Mouse (Mus musculus) G1E (cell line): ENCODE data around the gene Ccl2. TPM values are rescaled to one million over a fixed set of nuclear protein-coding genes. Genes with fewer than 3 reads are reported as not detected.

Experiments
- ATAC-seq: 2 replicates; pipeline ENCODE4 v1.8.0; 2016; ENCODE audit warnings: mild to moderate bottlenecking; ENCODE audit not compliant: insufficient number of reproducible peaks, poor library complexity, low FRiP score, severe bottlenecking; ENCODE audit errors: extremely low read depth
- DNase-seq: peaks from one replicate; pipeline ENCODE4 v3.0.0; 2012; ENCODE audit warnings: low spot score
- H3K27me3 ChIP-seq: 2 replicates; pipeline ENCODE4 v1.6.1; 2012; ENCODE audit warnings: mild to moderate bottlenecking, low read length, inconsistent platforms; ENCODE audit not compliant: insufficient read depth
- H3K36me3 ChIP-seq: replicated peaks from 2 replicates; pipeline ENCODE3; 2012; ENCODE audit warnings: mild to moderate bottlenecking, inconsistent platforms
- H3K4me1 ChIP-seq: 2 replicates; pipeline ENCODE4 v1.6.1; 2012; ENCODE audit warnings: low read depth, low read length, inconsistent platforms, mixed read lengths; ENCODE audit not compliant: insufficient read depth
- H3K4me3 ChIP-seq: 2 replicates; pipeline ENCODE4 v1.5.1; 2012; ENCODE audit warnings: low read depth, mild to moderate bottlenecking, inconsistent platforms, low read length, moderate library complexity, mixed read lengths
- H3K9me3 ChIP-seq: replicated peaks from 2 replicates; pipeline ENCODE4 v1.6.1; 2012; ENCODE audit warnings: inconsistent platforms
- CTCF ChIP-seq: IDR thresholded peaks from 2 replicates; pipeline ENCODE4 v1.5.1; 2012; ENCODE audit warnings: low read depth, low read length, inconsistent platforms, mixed read lengths
- GATA1 ChIP-seq: IDR thresholded peaks from 2 replicates; pipeline ENCODE4 v1.6.1; 2012; ENCODE audit warnings: borderline replicate concordance, low read length, inconsistent platforms, mixed read lengths
- GATA2 ChIP-seq: IDR thresholded peaks from 2 replicates; pipeline ENCODE4 v1.6.1; 2012; ENCODE audit warnings: low read depth, low read length, inconsistent platforms, borderline replicate concordance
- POLR2AphosphoS5 ChIP-seq: IDR thresholded peaks from 2 replicates; pipeline ENCODE4 v1.6.1; 2012; ENCODE audit warnings: low read depth, low read length, inconsistent platforms; ENCODE audit not compliant: insufficient replicate concordance
- TAL1 ChIP-seq: conservative IDR thresholded peaks from 2 replicates; pipeline ENCODE4 v1.6.1; 2012; ENCODE audit warnings: low read depth, low read length, inconsistent platforms, mixed read lengths
- polyA plus RNA-seq: library from polyadenylated mRNA; stranded (reverse); fragments of >175 nt; gene quantifications from 2 replicates; pipeline ENCODE4 v1.2.3, GENCODE M21; 2012
- total RNA-seq, 2 experiments: library from RNA; stranded (forward) in 1 of 2; stranded (reverse) in 1 of 2; fragments of 200-1000 nt in 1 of 2; fragments of >200 nt in 1 of 2; fragmentation: Nextera tagmentation in 1 of 2; gene quantifications; 2 replicates each; pipeline ENCODE4 v1.2.3; 2014 to 2017

Gene Ccl2
- total and polyA plus RNA-seq, 3 experiments: not detected

- ATAC-seq (no peak), DNase-seq (no peak)
- H3K9me3 ChIP-seq: peaks cover 31% of the 10 kb centered on the region
- no peaks in the 10 kb centered on the region for H3K27me3 ChIP-seq
- no peak for TF ChIP-seq CTCF
- TF ChIP-seq POLR2AphosphoS5: no peak
- no peak for TF ChIP-seq GATA2
- TF ChIP-seq GATA1: no peak
- TF ChIP-seq TAL1: no peak
- no peaks in the 10 kb centered on the region for H3K4me1 ChIP-seq
- no peaks in the 10 kb centered on the region for H3K36me3 ChIP-seq
- no peak overlapping the region for H3K4me3 ChIP-seq
These were observed 6.3 kb downstream of the Ccl2 start for GRCm38 (mm10) chr11:82041671-82042080.

GRCm38 (mm10) chr11:82045471-82045870 lies 10.1 kb downstream of the Ccl2 start, which contains the start of gene Ccl7:
Gene Ccl7 (plus strand): TSS chr11:82045712.
- Histone ChIP-seq H3K36me3 (no peaks in the 10 kb centered on the region), H3K4me3 (no peak within 1 kb of the TSS), H3K4me1 (no peaks in the 10 kb centered on the region), H3K27me3 (no peaks in the 10 kb centered on the region), H3K9me3 (peaks cover 14% of the 10 kb centered on the region)
- TF ChIP-seq CTCF (no peak), GATA1 (no peak), GATA2 (no peak), TAL1 (no peak), POLR2AphosphoS5 (no peak)
- DNase-seq (no peak), ATAC-seq (no peak)

DNA sequence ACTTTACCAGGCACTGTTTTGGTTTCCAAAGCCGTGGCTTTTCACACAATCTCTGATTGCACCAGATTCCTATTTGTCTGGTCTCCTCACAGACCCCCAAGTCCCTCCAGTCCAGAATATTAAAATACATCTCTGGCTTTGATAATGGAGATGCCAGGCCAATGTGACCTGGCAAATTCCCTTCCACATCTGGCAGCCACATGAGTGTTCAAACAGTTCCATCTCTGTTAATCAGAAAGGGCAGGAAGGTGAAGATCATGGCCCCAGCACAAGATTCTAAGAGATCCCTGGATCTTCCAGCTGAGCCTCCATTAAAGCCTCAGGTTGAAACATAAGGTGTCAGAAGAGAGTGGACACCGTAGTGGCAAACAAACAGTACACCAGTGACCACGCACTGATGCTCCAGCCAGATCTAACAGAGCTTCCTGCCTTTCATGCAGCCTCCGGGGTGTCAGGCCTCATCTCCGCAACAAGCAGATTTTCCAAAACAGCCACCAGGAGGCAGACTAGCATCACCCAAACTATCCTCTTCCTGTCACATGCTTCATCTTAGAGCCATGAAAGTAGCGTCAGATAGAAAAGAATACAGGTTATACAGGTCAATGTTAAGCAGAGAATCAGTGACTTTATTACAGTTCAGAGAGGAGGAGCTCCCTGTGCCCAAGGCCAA lies 12.5 kb downstream of the Ccl2 start:
- no peaks in the 10 kb centered on the region for H3K36me3 ChIP-seq
- H3K4me3 ChIP-seq: no peak overlapping the region
- no peaks in the 10 kb centered on the region for H3K4me1 ChIP-seq
- TF ChIP-seq TAL1 (no peak), POLR2AphosphoS5 (no peak), CTCF (no peak), GATA1 (no peak), GATA2 (no peak)
- DNase-seq: no peak
- H3K27me3 ChIP-seq: no peaks in the 10 kb centered on the region
- ATAC-seq: no peak
- peaks cover 22% of the 10 kb centered on the region for H3K9me3 ChIP-seq

DNA sequence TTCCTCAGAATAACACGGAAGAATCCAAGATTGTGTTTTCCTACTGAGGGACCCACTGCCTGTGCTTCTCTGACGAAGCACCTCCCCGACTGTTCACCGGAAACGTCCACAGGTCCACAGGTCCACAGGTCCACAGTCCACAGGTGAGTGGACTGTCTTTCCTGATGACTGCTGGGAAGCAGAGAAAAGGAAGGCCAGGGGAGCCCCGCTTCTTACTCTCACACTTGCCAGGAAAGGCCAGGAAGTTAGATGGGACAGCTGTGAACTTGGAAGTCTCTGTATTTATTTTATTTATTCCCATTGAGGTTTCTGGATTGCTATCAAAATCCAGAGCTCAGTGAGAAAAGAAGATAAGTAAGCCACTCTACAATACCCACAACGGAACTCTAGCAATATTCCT lies 18.5 kb downstream of the Ccl2 start:
- H3K36me3 ChIP-seq: no peaks in the 10 kb centered on the region
- peaks cover 43% of the 10 kb centered on the region for H3K9me3 ChIP-seq
- TF ChIP-seq POLR2AphosphoS5 (no peak), GATA2 (no peak), GATA1 (no peak), CTCF (no peak), TAL1 (no peak)
- no peaks in the 10 kb centered on the region for H3K27me3 ChIP-seq
- no peaks in the 10 kb centered on the region for H3K4me1 ChIP-seq
- ATAC-seq (no peak), DNase-seq (no peak)
- no peak overlapping the region for H3K4me3 ChIP-seq

GRCm38 (mm10) chr11:82057646-82058045 lies 22.3 kb downstream of the Ccl2 start, which contains the start of gene Ccl11:
Gene Ccl11 (plus strand): TSS chr11:82057823.
- TF ChIP-seq GATA2: no peak
- no peak for TF ChIP-seq POLR2AphosphoS5
- TF ChIP-seq GATA1: no peak
- no peak for TF ChIP-seq TAL1
- no peak for TF ChIP-seq CTCF

DNA sequence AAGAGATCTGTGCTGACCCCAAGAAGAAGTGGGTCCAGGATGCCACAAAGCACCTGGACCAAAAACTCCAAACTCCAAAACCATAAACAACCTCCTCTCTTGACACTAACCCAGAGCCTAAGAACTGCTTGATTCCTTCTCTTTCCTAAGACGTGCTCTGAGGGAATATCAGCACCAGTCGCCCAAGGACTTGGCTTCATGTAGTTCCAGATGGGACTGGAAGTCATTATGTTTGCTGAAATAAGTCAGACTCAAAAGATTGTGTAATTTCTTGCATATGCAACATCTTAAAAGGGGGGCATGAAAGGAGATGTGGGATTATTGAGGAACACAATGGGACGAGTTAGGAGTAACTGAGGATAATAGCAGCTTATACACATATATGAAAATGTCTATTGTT lies 26.9 kb downstream of the Ccl2 start:
- Histone ChIP-seq H3K27me3 (no peaks in the 10 kb centered on the region), H3K36me3 (no peaks in the 10 kb centered on the region), H3K4me3 (no peak overlapping the region), H3K4me1 (no peaks in the 10 kb centered on the region), H3K9me3 (peaks cover 32% of the 10 kb centered on the region)
- no peak for ATAC-seq
- DNase-seq: no peak
- no peak for TF ChIP-seq CTCF
- TF ChIP-seq TAL1: no peak
- no peak for TF ChIP-seq POLR2AphosphoS5
- TF ChIP-seq GATA1: no peak
- no peak for TF ChIP-seq GATA2

More at GRCm38 (mm10) chr11:82057646-82058045, 22.3 kb downstream of the Ccl2 start, which contains the start of gene Ccl11:
- no peaks in the 10 kb centered on the region for H3K4me1 ChIP-seq
- no peaks in the 10 kb centered on the region for H3K27me3 ChIP-seq
- no peaks in the 10 kb centered on the region for H3K36me3 ChIP-seq
- H3K4me3 ChIP-seq: no peak within 1 kb of the TSS
- ATAC-seq: no peak
- no peak for DNase-seq
- peaks cover 36% of the 10 kb centered on the region for H3K9me3 ChIP-seq

DNA sequence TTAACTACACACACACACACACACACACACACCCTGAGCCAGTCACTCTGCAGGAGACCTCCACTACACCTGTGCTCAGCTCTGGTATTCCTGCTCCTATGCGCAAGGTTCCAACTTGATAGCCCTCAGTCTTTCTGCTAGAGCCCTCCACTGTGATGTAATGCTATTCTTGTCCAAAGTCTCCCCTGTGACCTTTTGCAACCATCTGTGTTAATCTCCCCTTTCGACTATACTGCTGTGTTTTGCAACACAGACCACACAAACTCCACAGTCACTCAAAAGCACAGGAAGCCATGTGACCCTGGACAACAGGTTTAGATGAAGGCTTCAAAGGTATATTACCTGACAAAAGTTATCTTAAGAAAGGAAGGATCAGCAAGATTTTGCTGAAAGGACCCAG lies 28.1 kb downstream of the Ccl2 start:
- Histone ChIP-seq H3K4me3 (no peak overlapping the region), H3K36me3 (no peaks in the 10 kb centered on the region), H3K4me1 (no peaks in the 10 kb centered on the region), H3K27me3 (no peaks in the 10 kb centered on the region), H3K9me3 (peaks cover 26% of the 10 kb centered on the region)
- ATAC-seq (no peak), DNase-seq (no peak)
- TF ChIP-seq GATA1 (no peak), CTCF (no peak), TAL1 (no peak), GATA2 (no peak), POLR2AphosphoS5 (no peak)
